Mouse (Mus musculus): ENCODE data around the gene B230219D22Rik. TPM values are rescaled to one million over a fixed set of nuclear protein-coding genes. Genes with fewer than 3 reads are reported as not detected.

Gene B230219D22Rik
- polyA plus RNA-seq, 1 experiment from 2014 or later, result 23.2 TPM

DNA sequence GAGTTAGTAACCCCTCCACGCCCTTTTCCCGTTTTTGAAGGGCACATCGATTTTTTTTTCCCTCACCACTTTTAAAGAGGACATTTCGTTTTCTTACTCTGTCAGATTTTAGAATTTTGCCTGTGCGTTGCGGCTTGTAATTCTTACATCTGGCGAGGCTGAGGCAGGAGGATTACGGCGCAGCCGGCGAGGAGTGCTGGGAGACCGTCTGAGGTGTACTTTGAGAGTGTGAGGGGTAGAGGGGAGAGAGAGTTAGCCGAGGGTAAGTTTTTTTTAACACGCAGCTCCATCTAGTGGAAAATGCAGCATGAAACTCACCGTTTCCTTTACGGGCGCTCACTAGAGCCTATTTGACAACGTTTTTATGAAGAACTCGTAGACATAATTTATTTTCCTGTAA lies 34.9 kb downstream of the B230219D22Rik start:
- Histone ChIP-seq H3K9ac (peak overlapping the region; percentile 86), H3K4me1 (peaks cover 20% of the 10 kb centered on the region), H3K9me3 (replicated peaks) (no peaks in the 10 kb centered on the region), H3K4me2 (peak overlapping the region; percentile 87), H3K27ac (peak overlapping the region; percentile 97), H3K36me3 (peaks cover 20% of the 10 kb centered on the region), H3K4me3 (peak overlapping the region; percentile 71), H3K27me3 (replicated peaks) (no peaks in the 10 kb centered on the region)
- ATAC-seq, result peak; percentile 75
- WGBS (ENCODE audit: insufficient replicate concordance), result 3% methylated on average over 19 of the region's 19 CpGs

DNA sequence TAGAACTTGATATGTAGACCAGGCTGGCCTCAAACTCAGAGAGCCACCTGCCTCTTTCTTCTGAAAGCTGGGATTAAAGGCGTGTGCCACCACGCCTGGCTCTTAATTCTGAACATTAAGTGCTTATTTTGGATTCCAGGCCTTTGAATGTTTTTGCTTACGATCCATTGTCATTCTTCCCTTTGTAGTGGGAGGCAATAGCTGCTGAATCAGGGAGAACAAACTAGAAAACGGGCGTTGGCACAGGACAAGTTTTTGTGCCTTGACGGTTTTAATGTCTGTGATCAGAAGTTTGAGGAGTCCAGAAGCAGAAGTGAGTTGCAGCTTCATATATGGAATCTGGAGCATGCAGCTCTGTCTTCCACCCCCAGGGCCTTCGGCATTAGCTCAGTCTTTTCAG lies 37.8 kb downstream of the B230219D22Rik start:
- 83% methylated on average over 7 of the region's 7 CpGs for WGBS (ENCODE audit: insufficient replicate concordance)
- Histone ChIP-seq H3K27me3 (replicated peaks) (no peaks in the 10 kb centered on the region), H3K27ac (no peak overlapping the region), H3K4me3 (no peak overlapping the region), H3K4me1 (peaks cover 20% of the 10 kb centered on the region), H3K36me3 (peaks cover 13% of the 10 kb centered on the region; the same call in 1 of the 2 replicates), H3K9me3 (replicated peaks) (no peaks in the 10 kb centered on the region), H3K4me2 (no peak overlapping the region), H3K9ac (no peak overlapping the region)
- ATAC-seq, result no peak

DNA sequence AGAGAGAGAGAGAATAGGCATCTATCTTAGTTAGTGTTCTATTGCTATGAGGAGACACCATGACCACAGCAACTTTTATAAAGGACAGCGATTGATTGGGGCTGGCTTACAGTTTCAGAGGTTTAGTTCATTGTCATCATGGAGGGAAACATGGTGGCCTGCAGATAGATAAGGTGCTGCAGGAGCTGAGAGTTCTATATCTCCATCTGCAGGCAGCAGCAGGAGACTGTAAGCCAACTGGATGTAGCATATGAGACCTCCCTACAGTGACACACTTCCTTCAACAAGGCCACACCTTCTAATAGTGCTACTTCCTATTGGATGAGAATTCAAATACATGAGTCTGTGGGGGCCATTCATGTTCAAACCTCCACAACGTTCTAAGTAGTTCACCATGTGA lies 39.2 kb downstream of the B230219D22Rik start:
- H3K36me3 ChIP-seq, result peaks cover 12% of the 10 kb centered on the region; the same call in 1 of the 2 replicates
- no peaks in the 10 kb centered on the region for H3K27me3 ChIP-seq (replicated peaks)
- H3K27ac ChIP-seq, result 0 out of 2 replicates have a peak overlapping the region, but pooled peaks have one; percentile 6
- WGBS (ENCODE audit: insufficient replicate concordance), result 51% methylated on average over 2 of the region's 2 CpGs
- H3K4me3 ChIP-seq, result no peak overlapping the region
- no peak overlapping the region for H3K4me2 ChIP-seq
- H3K9ac ChIP-seq, result no peak overlapping the region
- no peaks in the 10 kb centered on the region for H3K9me3 ChIP-seq (replicated peaks)
- peaks cover 15% of the 10 kb centered on the region for H3K4me1 ChIP-seq
- peak; percentile 46; the same call in 1 of the 2 replicates for ATAC-seq

DNA sequence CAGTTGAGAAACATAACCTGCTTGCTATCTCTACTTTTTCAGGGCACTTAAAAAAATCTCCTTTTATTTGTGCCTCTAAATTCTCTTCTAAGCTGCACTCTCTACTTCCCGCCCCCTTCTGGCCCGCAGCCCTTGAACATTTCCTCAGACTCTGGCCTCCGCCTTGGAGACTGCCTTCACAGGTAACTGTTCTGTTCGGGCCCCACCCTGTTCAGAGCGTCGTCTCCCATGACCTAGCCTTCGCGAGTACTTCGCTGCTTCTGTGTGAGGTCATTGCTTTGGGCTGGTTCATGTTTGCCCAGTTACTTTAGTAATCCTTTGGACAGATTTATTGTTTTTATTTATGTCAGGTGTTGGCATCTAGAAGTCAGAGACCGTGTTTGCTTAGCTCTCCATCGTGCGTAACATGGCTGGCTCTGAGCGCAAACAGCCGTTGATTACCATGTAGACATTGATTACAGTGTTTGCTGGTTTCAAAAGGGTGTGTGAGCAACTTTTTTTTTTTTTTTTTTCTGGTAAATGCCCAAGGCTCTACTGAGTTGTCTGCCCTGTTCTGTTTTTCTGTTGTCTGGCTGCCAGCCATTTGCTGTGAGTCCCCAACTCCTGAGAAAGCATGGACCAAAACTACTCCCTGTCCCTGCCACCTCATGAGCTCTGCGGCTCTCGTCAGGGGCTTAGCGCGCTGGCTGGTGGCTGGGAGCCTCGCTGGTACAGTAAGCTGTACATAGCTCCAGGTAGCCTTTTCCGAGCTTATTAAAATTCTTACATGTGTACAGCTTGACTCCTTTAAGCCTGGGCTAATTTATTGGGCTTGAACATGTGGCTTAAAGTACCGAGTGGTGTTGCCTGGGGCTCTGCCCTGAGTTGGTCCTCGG lies 40.9 kb downstream of the B230219D22Rik start:
- 82% methylated on average over 22 of the region's 22 CpGs for WGBS (ENCODE audit: insufficient replicate concordance)
- Histone ChIP-seq H3K9me3 (replicated peaks) (no peaks in the 10 kb centered on the region), H3K36me3 (peaks cover 12% of the 10 kb centered on the region; the same call in 1 of the 2 replicates), H3K4me2 (no peak overlapping the region), H3K27me3 (replicated peaks) (no peaks in the 10 kb centered on the region), H3K27ac (no peak overlapping the region), H3K4me3 (no peak overlapping the region), H3K4me1 (peaks cover 12% of the 10 kb centered on the region), H3K9ac (no peak overlapping the region)
- ATAC-seq, result no peak

DNA sequence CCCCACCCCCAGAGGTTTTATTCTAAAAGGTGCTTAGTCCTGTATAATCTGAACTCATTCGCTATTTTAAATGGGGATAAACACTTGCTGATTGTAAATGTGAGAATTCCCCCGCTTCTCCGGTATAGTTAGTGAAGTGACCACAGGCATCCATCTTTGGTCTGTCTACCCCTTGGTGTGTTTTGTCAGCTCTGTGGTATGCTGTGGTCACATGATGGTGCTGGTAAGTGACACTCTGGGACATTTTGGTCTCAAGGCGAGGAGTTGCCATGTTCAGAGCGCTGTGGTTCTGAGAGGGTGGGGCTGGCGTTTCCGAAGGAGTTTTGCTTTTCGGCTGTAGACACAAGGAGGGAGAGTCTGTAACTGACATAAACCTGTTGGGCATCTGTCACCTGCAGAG lies 45.0 kb downstream of the B230219D22Rik start:
- Histone ChIP-seq H3K9ac (no peak overlapping the region), H3K4me1 (no peaks in the 10 kb centered on the region), H3K9me3 (replicated peaks) (no peaks in the 10 kb centered on the region), H3K27ac (no peak overlapping the region), H3K4me3 (no peak overlapping the region), H3K36me3 (peaks cover 18% of the 10 kb centered on the region; the same call in 1 of the 2 replicates), H3K4me2 (no peak overlapping the region), H3K27me3 (replicated peaks) (no peaks in the 10 kb centered on the region)
- ATAC-seq, result no peak
- 83% methylated on average over 8 of the region's 8 CpGs for WGBS (ENCODE audit: insufficient replicate concordance)

DNA sequence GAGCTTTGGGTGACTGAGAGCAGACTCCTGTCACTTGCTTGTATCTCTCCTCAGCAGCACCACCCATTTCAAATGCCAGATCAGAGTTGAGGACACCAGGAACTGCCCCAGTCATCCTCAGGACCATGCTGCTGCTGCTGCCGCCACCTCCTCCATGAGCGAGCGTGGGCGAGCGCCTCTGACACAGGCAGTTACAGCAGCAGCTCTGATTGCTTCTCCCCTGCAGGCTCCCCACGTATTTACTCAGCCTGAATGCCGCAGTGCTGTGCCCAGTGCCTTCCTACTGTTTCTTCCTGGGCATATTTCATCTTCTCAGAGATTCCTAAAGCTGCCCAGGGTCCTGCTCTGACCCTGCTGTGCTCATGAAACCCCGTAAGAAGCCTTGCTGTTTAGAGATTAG lies 49.4 kb downstream of the B230219D22Rik start:
- no peaks in the 10 kb centered on the region for H3K27me3 ChIP-seq (replicated peaks)
- no peaks in the 10 kb centered on the region for H3K4me1 ChIP-seq
- ATAC-seq, result no peak
- 74% methylated on average over 8 of the region's 8 CpGs for WGBS (ENCODE audit: insufficient replicate concordance)
- peaks cover 12% of the 10 kb centered on the region; the same call in 1 of the 2 replicates for H3K36me3 ChIP-seq
- H3K9ac ChIP-seq, result no peak overlapping the region
- no peak overlapping the region for H3K27ac ChIP-seq
- no peaks in the 10 kb centered on the region for H3K9me3 ChIP-seq (replicated peaks)
- no peak overlapping the region for H3K4me2 ChIP-seq
- H3K4me3 ChIP-seq, result no peak overlapping the region

Other genes with a start within 250 kb of the B230219D22Rik start
- 44.1 and 44.6 TPM in 2 replicates for gene Grk6, start 248.1 kb upstream of the B230219D22Rik start, polyA plus RNA-seq (2016; fragmentation: Nextera tagmentation; extraction: Ambion mirVana)
- not detected in 2 replicates for gene Prr7, start 228.9 kb upstream of the B230219D22Rik start, polyA plus RNA-seq (2016; fragmentation: Nextera tagmentation; extraction: Ambion mirVana)
- gene Dbn1, start 205.0 kb upstream of the B230219D22Rik start, polyA plus RNA-seq (2016; fragmentation: Nextera tagmentation; extraction: Ambion mirVana), result 24.2 and 27.0 TPM in 2 replicates
- gene Pdlim7, start 179.4 kb upstream of the B230219D22Rik start, polyA plus RNA-seq (2016; fragmentation: Nextera tagmentation; extraction: Ambion mirVana), result 44.3 and 45.2 TPM in 2 replicates
- gene Dok3, start 163.8 kb upstream of the B230219D22Rik start, polyA plus RNA-seq (2016; fragmentation: Nextera tagmentation; extraction: Ambion mirVana), result 3.4 and 4.4 TPM in 2 replicates
- 40.2 and 42.0 TPM in 2 replicates for gene Ddx41, start 156.5 kb upstream of the B230219D22Rik start, polyA plus RNA-seq (2016; fragmentation: Nextera tagmentation; extraction: Ambion mirVana)
- 15.9 and 17.5 TPM in 2 replicates for gene Fam193b, start 122.0 kb upstream of the B230219D22Rik start, polyA plus RNA-seq (2016; fragmentation: Nextera tagmentation; extraction: Ambion mirVana)
- 73.8 and 75.8 TPM in 2 replicates for gene Tmed9, start 119.4 kb upstream of the B230219D22Rik start, polyA plus RNA-seq (2016; fragmentation: Nextera tagmentation; extraction: Ambion mirVana)
- 10.6 and 11.3 TPM in 2 replicates for gene B4galt7, start 93.2 kb upstream of the B230219D22Rik start, polyA plus RNA-seq (2016; fragmentation: Nextera tagmentation; extraction: Ambion mirVana)
- 19.1 and 20.9 TPM in 2 replicates for gene Caml, start 70.1 kb upstream of the B230219D22Rik start, polyA plus RNA-seq (2016; fragmentation: Nextera tagmentation; extraction: Ambion mirVana)
- 28.2 and 30.2 TPM in 2 replicates for gene Ddx46, start 58.1 kb upstream of the B230219D22Rik start, polyA plus RNA-seq (2016; fragmentation: Nextera tagmentation; extraction: Ambion mirVana)
- gene Txndc15, start 21.5 kb downstream of the B230219D22Rik start, polyA plus RNA-seq (2016; fragmentation: Nextera tagmentation; extraction: Ambion mirVana), result 32.0 and 33.5 TPM in 2 replicates
- 45.8 and 47.5 TPM in 2 replicates for gene Pcbd2, start 34.2 kb downstream of the B230219D22Rik start, polyA plus RNA-seq (2016; fragmentation: Nextera tagmentation; extraction: Ambion mirVana)
- gene Catsper3, start 91.4 kb downstream of the B230219D22Rik start, polyA plus RNA-seq (2016; fragmentation: Nextera tagmentation; extraction: Ambion mirVana), result 0.13 TPM in 1 of 2 replicates, not detected in the other
- 0.69 and 0.88 TPM in 2 replicates for gene Pitx1, start 143.1 kb downstream of the B230219D22Rik start, polyA plus RNA-seq (2016; fragmentation: Nextera tagmentation; extraction: Ambion mirVana)